Mouse (Mus musculus) testis, postnatal 14 days (tissue): ENCODE measurements around the gene Igdcc3.

Source experiments
- DNase-seq: peaks from one replicate; pipeline ENCODE4 v3.0.0; 2021; ENCODE audit warnings: low spot score

The Igdcc3 gene

DNA sequence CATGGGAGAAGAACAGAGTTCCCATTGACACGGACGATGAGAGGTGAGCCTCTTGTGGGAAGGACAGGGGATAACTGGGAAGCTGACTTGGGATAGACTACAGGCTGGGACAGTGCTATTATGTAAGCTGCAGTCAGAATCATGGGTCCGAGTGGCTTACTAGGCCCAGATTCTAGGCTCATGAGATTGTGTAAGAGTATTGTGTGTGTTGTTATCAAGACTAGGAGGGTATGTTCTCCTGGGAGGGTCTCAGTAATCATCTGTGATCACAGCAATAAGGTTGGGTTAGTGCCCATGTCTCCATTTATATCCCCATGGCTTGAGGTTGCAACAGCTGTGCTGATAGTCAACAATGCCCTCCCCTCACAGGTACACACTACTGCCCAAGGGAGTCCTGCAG lies 36.5 kb downstream of the Igdcc3 start:
- no peak for DNase-seq

DNA sequence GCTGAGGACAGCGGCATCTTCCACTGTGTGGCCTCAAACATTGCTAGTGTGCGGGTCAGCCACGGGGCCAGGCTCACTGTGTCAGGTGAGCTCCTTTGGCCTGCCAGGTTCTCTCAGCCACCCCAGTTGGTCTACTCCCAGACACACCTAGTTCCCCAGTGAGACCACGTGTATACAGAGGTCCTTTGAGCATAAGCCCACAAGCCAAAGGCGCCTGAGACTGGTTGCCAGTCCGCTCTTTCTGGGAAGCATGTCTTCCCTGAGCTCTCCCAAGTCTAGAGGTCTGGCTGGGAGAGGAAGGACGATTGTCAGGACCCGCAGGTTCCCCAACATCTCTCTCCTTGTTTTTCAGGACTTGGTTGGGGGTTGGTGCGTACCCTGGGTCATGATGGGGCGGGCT lies 36.9 kb downstream of the Igdcc3 start:
- DNase-seq: no peak

DNA sequence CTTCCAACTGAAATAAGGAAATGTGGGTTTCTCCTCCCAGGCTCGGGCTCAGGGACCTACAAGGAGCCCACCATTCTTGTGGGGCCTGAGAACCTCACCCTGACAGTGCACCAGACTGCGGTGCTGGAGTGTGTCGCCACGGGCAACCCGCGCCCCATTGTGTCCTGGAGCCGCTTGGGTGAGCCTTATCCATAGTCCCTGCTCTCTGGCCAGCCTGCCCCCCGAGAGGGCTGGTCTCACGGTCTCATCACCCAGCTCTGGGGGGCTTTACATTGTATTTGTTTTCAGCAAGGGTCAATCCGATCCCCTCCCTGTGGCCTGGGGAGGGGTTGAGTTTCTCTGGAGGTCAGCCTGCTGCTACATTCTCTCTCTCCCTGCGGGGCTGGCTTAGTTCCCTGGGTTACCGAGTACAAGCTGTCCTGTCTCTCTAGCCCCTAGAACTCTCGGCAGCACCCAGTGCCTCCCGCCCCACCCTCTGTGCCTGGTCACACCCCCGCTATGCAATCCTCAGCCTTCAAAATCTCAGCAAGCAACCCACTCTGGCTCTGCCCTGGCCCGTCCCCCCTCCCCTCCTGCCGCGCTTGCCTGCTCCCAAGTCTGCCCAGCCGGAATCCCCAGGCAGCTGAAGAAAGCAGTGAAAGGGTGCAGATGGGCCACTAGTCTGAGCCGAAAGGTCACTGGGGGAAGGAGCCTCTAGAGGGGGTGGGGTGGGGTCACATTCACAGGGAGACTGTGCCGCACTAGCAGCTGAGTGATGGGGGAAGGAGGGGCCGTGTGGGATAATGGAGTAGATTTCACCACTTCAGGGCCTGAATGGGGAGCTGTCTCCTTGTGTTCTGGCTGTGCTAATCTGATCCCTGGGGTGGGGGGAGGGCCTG lies 37.6 kb downstream of the Igdcc3 start:
- peak; percentile 72 for DNase-seq

DNA sequence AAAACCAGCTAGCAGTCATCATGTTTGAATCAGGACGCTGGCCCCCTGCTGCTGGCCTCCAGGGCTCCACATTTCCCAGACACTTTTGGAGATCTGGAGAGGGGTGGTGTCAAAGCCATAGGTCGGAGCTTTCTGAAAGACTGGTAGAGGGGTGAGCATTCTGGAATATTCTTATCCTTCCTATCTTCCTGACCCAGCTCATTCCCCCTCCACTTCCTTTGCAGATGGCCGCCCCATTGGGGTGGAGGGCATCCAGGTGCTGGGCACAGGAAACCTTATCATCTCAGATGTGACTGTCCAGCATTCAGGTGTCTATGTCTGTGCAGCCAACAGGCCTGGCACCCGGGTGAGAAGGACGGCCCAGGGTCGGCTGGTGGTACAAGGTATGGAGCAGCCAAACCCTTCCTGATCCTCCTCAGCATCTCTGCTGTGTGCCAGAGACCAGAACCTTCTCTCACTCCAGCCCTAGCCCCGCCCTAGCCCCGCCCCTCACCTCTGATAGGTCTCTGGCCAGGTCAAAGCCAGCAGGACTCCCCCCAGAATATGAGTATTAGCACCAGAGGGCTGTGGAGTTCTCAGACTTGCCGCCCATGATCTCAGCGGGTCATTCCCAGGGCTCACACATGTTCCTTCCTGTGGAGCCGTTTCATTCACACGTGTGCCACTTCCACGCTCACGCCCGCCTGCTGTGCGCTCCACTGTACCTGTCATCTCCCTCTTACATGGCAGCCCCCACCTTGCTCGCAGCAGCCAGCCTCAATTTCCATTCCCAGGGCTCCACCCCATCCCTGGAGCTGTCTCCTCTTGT lies 39.0 kb downstream of the Igdcc3 start:
- DNase-seq: no peak

GRCm38 (mm10) chr9:65188599-65188998 lies 47.6 kb downstream of the Igdcc3 start:
- peak; percentile 69 for DNase-seq

DNA sequence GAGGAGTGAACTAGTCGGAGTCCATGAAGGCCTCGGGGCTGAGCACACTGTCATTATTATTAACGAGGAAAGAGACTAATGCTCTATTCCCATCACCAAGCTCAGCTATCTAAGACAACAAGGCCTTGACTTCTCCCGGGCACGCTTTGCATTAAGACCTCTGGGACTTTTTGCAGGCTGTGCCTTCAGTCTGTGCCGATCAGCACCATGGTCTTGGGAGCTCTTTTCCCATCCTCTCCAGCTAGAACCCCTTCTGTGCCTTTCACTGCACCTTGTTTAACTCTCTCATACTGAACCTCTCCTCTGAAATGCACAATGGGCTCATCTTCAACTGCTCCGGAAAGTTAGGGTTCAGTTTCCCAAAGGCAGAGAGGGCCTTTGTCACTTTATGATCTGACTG lies 49.3 kb downstream of the Igdcc3 start:
- DNase-seq: no peak

- DNase-seq: no peak
These were observed 50.4 kb downstream of the Igdcc3 start for GRCm38 (mm10) chr9:65191389-65191754.

DNA sequence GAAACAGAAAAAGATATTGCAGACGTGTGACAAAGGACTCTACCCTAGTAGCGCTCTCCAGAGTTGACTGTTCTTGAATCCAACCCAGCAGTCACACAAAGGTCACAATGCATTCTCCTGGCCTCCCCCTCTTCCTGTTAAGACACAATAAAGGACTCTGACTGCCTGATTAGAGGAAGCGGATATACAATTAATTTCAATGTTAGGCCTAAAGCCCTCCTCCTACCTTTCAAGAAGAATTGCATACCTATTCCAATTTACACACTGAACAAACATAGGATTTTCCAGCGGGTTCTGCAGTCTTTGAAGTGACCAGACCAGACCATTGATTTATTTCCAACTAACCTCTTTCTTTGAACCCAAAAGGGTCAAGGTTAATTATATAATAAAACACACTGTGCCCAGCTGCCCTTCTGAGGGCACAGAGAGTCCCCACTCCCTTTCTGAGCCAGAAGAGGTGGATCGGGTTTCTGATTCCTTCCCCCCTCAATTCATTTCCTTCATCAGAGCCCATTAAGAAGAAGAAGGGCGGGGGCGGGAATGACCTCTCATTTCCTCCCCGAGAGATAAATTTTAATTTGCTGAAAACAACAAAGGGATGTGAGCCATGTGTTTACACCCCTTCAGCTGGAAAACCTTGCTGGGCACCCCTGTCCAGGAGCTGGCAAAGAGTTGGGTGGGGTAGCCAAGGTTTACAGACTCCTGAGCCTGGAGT lies 50.9 kb downstream of the Igdcc3 start:
- no peak for DNase-seq

DNA sequence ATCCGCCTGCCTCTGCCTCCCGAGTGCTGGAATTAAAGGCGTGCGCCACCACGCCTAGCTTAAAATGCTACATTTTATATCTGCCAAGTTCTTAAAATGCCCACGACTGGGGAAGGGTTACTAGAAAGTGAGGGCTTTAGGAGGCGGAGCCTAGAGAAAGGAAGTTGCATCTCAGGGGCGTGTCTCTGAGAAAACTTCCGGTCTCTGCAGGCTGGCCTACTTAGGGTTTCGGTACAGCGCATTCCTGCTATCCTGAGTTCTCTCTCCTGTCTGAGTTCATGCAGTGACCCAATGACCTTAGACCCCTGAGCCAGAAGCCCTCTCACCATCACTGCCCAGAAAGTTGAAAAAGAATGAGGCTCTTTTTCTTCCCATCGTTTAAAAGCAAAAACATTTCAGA lies 52.2 kb downstream of the Igdcc3 start:
- peak; percentile 76 for DNase-seq

- no peak for DNase-seq
These were observed 54.1 kb downstream of the Igdcc3 start, which contains the start of gene Parp16 for GRCm38 (mm10) chr9:65195053-65195452. TSS of gene Parp16 (plus strand) at chr9:65195353.

- no peak for DNase-seq
These were observed 54.6 kb downstream of the Igdcc3 start for GRCm38 (mm10) chr9:65195621-65195981.

DNA sequence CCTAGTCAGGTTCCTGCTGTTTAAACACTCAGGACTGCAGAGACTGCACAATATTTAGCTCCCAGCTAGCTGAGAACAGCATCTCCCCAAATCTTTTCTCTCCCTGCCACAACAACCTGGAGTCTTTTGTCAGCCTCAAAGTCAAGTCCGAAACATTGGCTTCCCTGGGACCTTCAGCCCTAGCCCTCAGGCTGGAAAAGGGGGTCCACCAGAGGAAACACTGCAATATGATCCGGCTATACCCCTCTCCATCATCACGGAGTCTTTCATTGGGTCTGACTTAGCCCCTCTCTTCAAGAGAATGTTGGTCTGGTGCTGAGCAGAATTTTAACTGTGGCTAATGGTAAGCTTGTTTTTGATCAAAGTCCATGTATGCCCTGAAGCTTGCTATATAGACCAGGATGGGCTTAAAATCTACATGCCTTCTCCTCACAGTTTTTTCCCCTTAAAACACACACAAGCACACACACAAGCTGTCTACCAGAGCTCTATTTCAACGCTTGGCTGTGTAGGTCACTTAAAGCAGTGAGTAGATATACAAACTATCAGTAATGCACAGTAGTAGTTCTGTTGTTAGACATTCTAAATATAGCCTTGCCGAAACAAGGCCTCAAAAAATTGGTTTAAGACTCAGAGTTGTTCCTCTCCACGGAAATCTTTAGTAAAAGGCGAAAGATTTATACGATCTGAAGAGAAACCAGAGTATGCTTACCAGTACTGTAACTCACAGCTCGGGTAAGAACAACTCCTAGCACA lies 55.2 kb downstream of the Igdcc3 start:
- DNase-seq: peak; percentile 52

DNA sequence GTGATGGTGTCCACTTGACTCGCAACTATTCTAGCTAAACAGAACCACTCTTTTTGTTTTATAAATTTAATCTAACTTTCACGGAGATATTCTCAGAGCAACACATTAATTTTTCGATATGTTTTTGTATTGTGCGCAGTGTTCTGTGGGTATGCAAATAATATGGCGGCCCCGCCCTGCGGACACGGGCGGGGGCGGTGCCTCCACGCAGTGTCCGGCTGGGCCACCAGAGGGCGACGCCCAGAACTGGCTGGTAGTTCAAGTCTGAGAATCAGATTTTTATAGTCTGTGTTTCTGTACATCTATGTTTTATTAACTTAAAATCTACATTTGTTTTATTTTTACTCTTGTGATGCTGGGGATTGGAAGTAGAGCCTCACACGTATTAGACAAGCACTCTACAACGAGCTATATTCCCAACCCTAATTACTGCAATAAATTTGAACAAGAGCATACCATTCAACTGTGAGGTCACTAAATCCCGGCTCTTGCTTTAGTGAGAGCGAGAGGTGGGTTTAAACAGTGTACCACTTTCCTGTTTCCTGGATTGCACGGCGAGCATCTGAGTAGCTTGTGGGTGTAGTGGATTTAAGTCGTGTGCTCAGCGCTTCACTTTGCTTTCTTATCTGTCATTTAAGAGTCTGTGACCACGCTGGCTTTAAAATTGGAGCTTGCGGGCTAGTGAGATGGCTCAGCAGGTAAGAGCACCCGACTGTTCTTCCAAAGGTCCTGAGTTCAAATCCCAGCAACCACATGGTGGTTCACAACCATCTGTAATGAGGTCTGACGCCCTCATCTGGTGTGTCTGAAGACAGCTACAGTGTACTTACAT lies 56.0 kb downstream of the Igdcc3 start:
- peak; percentile 90 for DNase-seq

DNA sequence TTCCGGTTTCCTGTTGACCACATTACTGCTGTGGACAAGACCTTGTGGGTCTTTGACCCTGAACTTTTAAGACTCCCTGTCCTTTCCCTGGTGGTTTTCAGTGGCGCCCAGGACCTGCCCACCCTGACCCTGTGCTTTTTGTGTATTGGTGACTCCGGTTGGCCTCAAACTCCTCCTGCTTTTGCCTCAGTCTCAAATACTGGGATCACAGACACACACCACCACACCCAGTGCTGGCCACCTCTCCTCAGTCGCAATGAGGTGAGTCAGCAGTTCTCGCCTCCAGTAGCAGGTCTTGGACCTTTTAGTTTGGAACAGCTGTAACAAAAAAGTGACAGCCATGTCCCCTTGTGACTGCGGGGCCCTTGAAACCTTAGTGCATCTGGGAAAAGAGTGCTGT lies 56.8 kb downstream of the Igdcc3 start:
- no peak for DNase-seq

DNA sequence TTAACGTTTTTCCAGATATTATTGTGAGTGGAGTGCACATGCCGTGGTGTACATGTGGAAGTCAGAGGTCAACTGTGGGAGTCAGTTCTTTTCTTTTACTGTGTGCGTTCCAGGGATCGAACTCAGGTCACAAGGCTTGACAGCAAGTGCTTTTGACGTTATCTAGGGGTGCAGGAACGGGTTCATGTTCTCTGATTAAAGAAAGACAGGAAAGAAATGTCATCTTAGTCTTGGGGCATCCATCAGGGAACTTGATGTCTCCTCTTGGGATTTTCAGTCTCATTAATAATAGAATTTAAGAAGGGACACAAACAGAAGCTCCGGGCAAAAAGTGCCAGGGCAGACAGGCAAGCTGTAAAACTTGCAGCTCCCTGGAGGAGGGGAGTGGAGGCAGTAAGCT lies 58.7 kb downstream of the Igdcc3 start:
- DNase-seq: no peak

GRCm38 (mm10) chr9:65200606-65201005 lies 59.6 kb downstream of the Igdcc3 start:
- DNase-seq: no peak

DNA sequence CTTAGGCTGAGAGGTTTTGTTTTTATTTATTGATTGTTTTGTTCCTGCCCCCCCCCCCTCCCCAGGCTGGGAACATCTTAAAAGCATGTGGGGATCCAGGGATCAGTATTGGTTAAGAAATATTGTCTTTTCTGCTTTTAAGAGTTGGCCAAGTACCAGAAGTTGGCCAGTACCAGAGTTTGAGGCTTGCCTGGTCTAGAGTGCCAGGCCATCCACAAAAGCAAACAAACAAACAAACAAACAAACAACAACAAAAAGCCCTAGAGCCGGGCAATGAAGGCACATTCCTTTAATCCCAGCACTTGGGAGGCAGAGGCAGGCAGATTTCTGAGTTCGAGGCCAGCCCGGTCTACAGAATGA lies 60.0 kb downstream of the Igdcc3 start:
- DNase-seq: no peak

DNA sequence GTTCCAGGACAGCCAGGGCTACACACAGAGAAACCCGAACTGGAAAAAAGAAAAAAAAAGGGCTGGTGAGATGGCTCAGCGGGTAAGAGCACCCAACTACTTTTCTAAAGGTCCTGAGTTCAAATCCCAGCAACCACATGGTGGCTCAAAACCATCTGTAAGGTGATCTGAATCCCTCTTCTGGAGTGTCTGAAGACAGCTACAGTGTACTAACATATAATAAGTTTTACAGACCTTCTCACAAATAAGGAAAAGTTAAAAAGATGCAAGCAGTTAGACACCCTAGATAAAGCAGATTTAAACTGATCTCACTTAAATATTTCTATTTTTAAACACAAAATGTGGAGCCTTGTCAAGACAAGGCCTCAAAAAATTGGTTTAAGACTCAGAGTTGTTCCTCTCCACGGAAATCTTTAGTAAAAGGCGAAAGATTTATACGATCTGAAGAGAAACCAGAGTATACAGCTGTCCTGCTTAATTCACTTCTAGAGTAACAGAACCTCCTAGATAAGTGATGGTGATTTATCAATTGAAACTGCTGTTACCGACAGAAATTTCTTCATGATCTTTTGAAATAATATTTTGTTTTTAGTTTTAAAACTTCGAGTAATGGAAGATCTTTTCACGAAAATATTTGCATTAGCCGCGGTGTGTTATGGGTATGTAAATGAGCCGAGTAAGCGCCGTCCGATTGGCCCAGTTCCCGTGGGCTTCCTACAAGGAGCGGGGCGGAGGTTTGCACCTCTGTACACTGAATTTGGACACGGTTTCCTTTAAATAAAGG lies 60.6 kb downstream of the Igdcc3 start:
- DNase-seq: peak; percentile 85

- no peak for DNase-seq
These were observed 61.3 kb downstream of the Igdcc3 start for GRCm38 (mm10) chr9:65202165-65202754.
